Mouse (Mus musculus) E14TG2a.4 (cell line): ENCODE data around the gene Camkmt.

Source experiments
- H3K27me3 ChIP-seq: 2 replicates; pipeline ENCODE4 v1.6.1; 2014; ENCODE audit warnings: low read length, control low read depth; ENCODE audit not compliant: insufficient read depth
- H3K36me3 ChIP-seq: 2 replicates; pipeline ENCODE4 v1.6.1; 2014; ENCODE audit warnings: low read length, control low read depth; ENCODE audit not compliant: insufficient read depth
- H3K4me1 ChIP-seq: replicated peaks from 2 replicates; pipeline ENCODE4 v1.6.1; 2014; ENCODE audit warnings: low read depth, low read length, control low read depth
- H3K4me3 ChIP-seq: replicated peaks from 2 replicates; pipeline ENCODE4 v1.5.1; 2014; ENCODE audit warnings: mild to moderate bottlenecking, low read length
- H3K9me3 ChIP-seq: 2 replicates; pipeline ENCODE4 v1.6.1; 2014; ENCODE audit warnings: low read length, control low read depth
- CTCF ChIP-seq: conservative IDR thresholded peaks from 2 replicates; pipeline ENCODE4 v1.5.1; 2014; ENCODE audit warnings: low read length
- NANOG ChIP-seq: IDR thresholded peaks from 2 replicates; pipeline ENCODE4 v1.6.1; 2014; ENCODE audit warnings: borderline replicate concordance, low read length, mixed read lengths
- POU5F1 ChIP-seq: IDR thresholded peaks from 2 replicates; pipeline ENCODE4 v1.6.1; 2014; ENCODE audit warnings: low read length, borderline replicate concordance

The Camkmt gene

DNA sequence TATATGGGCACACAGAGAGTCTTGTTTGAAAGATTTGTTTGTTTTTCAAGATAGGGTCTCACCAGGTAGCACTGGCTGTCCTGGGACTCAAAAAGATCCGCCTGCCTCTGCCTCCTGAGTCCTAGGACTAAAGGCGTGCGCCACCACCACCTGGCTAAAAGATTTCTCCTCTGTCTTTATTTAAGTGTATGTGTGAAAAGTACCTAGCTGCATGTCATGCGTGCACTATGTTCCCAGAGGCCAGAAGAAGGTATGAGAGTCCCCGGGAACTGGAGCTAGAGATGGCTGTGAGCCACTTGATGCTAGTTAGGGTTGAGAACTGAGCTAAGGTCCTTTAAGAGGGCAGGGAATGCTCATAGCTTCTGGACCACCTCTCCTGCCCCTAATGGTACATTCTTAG is 277.0 kb downstream of the Camkmt start:
- Histone ChIP-seq H3K4me1 (peaks cover 3% of the 10 kb centered on the region; the same call in 1 of the 2 replicates), H3K9me3 (no peaks in the 10 kb centered on the region), H3K4me3 (no peak overlapping the region), H3K36me3 (no peaks in the 10 kb centered on the region), H3K27me3 (no peaks in the 10 kb centered on the region)
- TF ChIP-seq POU5F1, result no peak
- TF ChIP-seq NANOG, result no peak
- no peak for TF ChIP-seq CTCF

DNA sequence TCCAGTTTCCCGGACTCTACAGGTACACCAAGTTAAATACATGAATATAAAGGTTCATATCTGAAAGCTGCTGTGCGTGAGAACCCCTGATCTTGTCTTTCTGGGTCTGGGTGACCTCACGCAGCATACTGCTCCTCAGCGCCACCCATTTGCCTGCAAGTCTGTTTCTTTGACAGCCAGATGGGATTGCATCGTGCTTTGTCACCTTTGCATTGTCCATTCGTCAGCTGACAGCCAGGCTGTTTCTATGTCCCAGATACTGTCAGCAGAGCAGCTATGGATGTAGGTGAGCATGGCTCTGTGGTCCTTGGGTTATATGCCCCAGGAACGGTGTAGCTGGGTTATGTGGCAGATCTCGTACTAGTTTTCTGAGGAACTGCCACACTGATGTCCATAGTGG is 278.4 kb downstream of the Camkmt start:
- H3K4me3 ChIP-seq, result no peak overlapping the region

DNA sequence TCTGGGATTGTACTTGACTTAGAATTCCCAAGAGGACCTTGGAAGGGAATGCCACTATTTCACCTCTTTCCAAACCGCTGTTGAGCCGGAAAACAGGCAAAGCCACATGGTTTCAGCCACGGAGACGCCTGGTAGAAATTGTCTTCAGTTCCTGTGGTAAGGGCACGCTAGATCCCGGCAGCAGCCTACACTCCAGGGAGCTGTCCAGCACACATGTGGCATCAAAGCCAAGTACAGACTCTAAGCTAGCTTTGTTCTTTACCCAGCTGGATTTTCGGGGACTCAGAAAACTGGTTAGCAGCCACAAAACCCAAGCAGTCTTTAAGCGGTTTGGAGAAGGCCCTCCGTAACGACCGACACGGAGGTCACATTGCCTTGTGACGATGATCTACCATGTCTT is 281.7 kb downstream of the Camkmt start:
- no peaks in the 10 kb centered on the region for H3K27me3 ChIP-seq
- no peaks in the 10 kb centered on the region for H3K36me3 ChIP-seq
- no peaks in the 10 kb centered on the region for H3K4me1 ChIP-seq
- H3K9me3 ChIP-seq, result 0 out of 2 replicates have a peak, but pooled peaks cover 3% of the 10 kb centered on the region
- TF ChIP-seq NANOG (no peak), CTCF (no peak), POU5F1 (no peak)
- H3K4me3 ChIP-seq, result no peak overlapping the region

More for the DNA sequence above, 278.4 kb downstream of the Camkmt start:
- no peaks in the 10 kb centered on the region for H3K27me3 ChIP-seq
- no peaks in the 10 kb centered on the region for H3K9me3 ChIP-seq
- TF ChIP-seq POU5F1 (no peak), NANOG (no peak)
- no peaks in the 10 kb centered on the region for H3K4me1 ChIP-seq
- no peaks in the 10 kb centered on the region for H3K36me3 ChIP-seq

GRCm38 (mm10) chr17:85372523-85372922 is 282.2 kb downstream of the Camkmt start:
- TF ChIP-seq NANOG (no peak), CTCF (no peak), POU5F1 (no peak)
- Histone ChIP-seq H3K36me3 (no peaks in the 10 kb centered on the region), H3K9me3 (0 out of 2 replicates have a peak, but pooled peaks cover 3% of the 10 kb centered on the region), H3K4me1 (no peaks in the 10 kb centered on the region), H3K27me3 (no peaks in the 10 kb centered on the region), H3K4me3 (no peak overlapping the region)

DNA sequence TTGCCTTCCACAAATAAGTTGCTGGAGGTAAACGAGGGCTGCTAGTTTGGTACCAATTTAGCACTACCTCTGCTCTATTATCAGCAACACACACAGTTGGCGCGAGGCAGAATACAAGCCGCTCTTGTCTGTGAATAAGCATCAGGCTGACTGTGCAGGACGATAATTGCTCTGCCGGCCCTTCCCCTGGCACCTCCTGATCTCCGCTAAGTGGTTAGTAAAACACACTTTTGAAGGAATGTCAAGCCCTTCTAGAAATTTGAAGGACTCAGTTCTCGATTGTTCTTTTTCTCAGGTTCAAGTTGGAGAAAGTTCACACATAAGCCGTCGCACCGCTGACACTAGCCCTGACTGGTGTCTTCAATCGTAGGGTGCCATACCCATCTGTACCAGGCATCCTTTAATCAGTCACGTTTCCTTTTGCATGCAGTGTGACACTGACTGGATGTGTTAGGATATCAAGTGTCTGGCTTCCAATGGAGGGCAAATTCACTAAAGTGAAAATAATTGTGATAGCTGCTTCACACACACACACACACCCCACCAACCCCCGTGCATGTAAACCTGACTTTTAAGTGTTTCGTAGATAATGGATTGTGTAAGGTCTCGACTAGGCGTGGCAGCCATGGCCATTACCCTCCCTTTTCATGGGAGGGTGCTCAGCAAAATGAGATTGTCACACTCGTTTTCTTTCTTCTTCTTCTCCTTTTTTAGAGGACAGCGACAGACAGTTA is 283.9 kb downstream of the Camkmt start:
- H3K27me3 ChIP-seq, result no peaks in the 10 kb centered on the region
- TF ChIP-seq POU5F1, result no peak
- no peak for TF ChIP-seq CTCF
- H3K4me1 ChIP-seq, result no peaks in the 10 kb centered on the region
- no peaks in the 10 kb centered on the region for H3K36me3 ChIP-seq
- no peak overlapping the region for H3K4me3 ChIP-seq
- 0 out of 2 replicates have a peak, but pooled peaks cover 3% of the 10 kb centered on the region for H3K9me3 ChIP-seq

DNA sequence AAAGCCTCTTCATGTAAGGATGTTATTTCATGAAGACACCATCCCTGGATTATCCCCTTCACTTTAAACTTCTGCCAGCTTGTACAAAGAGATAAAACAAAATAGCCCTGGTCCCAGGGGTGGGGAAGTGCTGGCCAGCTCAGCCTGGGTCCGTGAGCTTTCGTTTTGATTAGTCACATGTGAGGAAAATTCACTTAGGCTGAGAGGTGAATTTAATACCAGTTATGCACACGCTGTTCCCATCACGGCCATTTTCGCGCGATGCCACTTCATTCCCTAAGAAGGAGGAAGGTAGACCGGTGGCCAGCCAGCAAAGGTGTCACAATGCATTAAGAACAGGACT is 284.5 kb downstream of the Camkmt start:
- no peak overlapping the region for H3K4me3 ChIP-seq
- TF ChIP-seq CTCF (no peak), NANOG (no peak)
- H3K9me3 ChIP-seq, result 0 out of 2 replicates have a peak, but pooled peaks cover 3% of the 10 kb centered on the region
- H3K27me3 ChIP-seq, result no peaks in the 10 kb centered on the region
- H3K36me3 ChIP-seq, result no peaks in the 10 kb centered on the region
- no peaks in the 10 kb centered on the region for H3K4me1 ChIP-seq

DNA sequence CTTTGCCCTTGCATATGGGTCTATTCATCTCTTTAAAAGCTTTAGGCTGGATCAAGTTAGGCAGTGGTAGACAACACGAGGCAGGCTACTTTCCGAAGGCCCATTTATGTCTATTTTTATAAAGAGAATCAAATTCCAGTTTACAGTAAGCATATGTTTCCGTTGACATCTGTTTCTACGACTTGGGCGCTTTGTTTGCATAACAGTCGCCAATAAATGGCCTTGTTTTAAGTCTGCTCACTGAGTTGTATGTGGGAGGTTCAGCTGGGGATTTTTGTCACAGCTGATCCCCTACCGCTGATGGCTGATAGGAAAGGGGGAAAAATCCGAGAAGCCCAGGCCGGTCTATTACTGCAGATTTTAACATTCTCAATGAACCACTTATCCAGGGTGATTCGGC is 285.2 kb downstream of the Camkmt start:
- Histone ChIP-seq H3K9me3 (0 out of 2 replicates have a peak, but pooled peaks cover 3% of the 10 kb centered on the region), H3K4me1 (no peaks in the 10 kb centered on the region), H3K36me3 (no peaks in the 10 kb centered on the region), H3K27me3 (no peaks in the 10 kb centered on the region), H3K4me3 (no peak overlapping the region)
- TF ChIP-seq NANOG (no peak), POU5F1 (no peak), CTCF (no peak)

DNA sequence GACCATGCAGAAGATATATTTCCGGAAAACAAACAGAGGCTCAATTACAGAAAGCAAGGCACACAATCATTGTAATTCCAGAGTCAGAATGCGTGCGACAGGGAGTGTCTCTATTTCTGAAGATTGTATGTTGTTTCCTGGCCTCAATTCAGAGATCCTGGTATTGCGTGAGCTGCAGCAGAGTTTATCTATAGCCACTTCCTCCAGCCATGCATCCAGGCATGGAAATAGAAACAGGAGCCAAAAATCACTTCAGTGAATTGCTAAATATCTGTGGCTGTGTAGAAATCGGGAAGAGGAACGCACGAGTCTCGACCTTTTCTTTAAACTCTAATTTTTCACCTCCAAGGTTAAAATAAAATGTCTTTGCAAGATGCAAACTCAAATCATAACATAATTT is 287.1 kb downstream of the Camkmt start:
- Histone ChIP-seq H3K27me3 (no peaks in the 10 kb centered on the region), H3K4me1 (no peaks in the 10 kb centered on the region), H3K4me3 (no peak overlapping the region), H3K9me3 (0 out of 2 replicates have a peak, but pooled peaks cover 3% of the 10 kb centered on the region), H3K36me3 (no peaks in the 10 kb centered on the region)
- no peak for TF ChIP-seq POU5F1
- TF ChIP-seq NANOG, result no peak

GRCm38 (mm10) chr17:85379101-85379500 is 288.7 kb downstream of the Camkmt start:
- H3K27me3 ChIP-seq, result no peaks in the 10 kb centered on the region
- no peak for TF ChIP-seq POU5F1
- TF ChIP-seq CTCF, result no peak
- no peak for TF ChIP-seq NANOG
- H3K4me3 ChIP-seq, result no peak overlapping the region
- H3K36me3 ChIP-seq, result no peaks in the 10 kb centered on the region
- H3K4me1 ChIP-seq, result no peaks in the 10 kb centered on the region
- H3K9me3 ChIP-seq, result 0 out of 2 replicates have a peak, but pooled peaks cover 3% of the 10 kb centered on the region
